Mouse (Mus musculus) midbrain, embryonic 15.5 days (tissue): ENCODE results near the gene Eef1a1. TPM values are rescaled to one million over a fixed set of nuclear protein-coding genes. Genes with fewer than 3 reads are reported as not detected.
"Not testable (repeated sequence)": the region's sequence is repeated elsewhere in the genome, so short reads cannot be mapped to it uniquely, and the experiment has no call there.

ENCODE experiments used
- ATAC-seq: fragments of 200-750 bp; cut with Nextera tagmentation; replicated peaks from 2 replicates; pipeline ENCODE4 v1.8.0; 2017; ENCODE audit warnings: moderate TSS enrichment
- H3K27ac ChIP-seq: fragments of 300-500 bp; sonication (generic); 2 replicates; pipeline ENCODE4 v1.5.1; 2015; ENCODE audit warnings: mild to moderate bottlenecking, inconsistent platforms
- H3K27me3 ChIP-seq: fragments of 300-500 bp; sonication (generic); replicated peaks from 2 replicates; pipeline ENCODE4 v1.6.1; 2015; ENCODE audit warnings: inconsistent platforms
- H3K36me3 ChIP-seq: fragments of 300-500 bp; sonication (generic); replicated peaks from 2 replicates; pipeline ENCODE4 v1.6.1; 2015; ENCODE audit warnings: inconsistent platforms
- H3K4me1 ChIP-seq: fragments of 300-500 bp; sonication (generic); 2 replicates; pipeline ENCODE4 v1.6.1; 2015; ENCODE audit warnings: inconsistent platforms
- H3K4me2 ChIP-seq: fragments of 300-500 bp; sonication (generic); 2 replicates; pipeline ENCODE4 v1.6.1; 2015; ENCODE audit warnings: inconsistent platforms, mild to moderate bottlenecking, moderate library complexity
- H3K4me3 ChIP-seq: fragments of 300-500 bp; sonication (generic); 2 replicates; pipeline ENCODE4 v1.5.1; 2015; ENCODE audit warnings: mild to moderate bottlenecking, inconsistent platforms
- H3K9ac ChIP-seq: fragments of 300-500 bp; sonication (generic); 2 replicates; pipeline ENCODE4 v1.6.1; 2015; ENCODE audit warnings: mild to moderate bottlenecking, inconsistent platforms
- H3K9me3 ChIP-seq: fragments of 300-500 bp; sonication (generic); 2 replicates; pipeline ENCODE4 v1.6.1; 2016; ENCODE audit warnings: inconsistent platforms
- WGBS: fragments of 180-500 bp; shearing (Covaris S2); methylation state at CpG from one replicate; pipeline ENCODE4 v1.1.7; 2015; ENCODE audit warnings: mixed read lengths; 5-methylcytosine and 5-hydroxymethylcytosine counted together
- polyA plus RNA-seq: library from polyadenylated mRNA; unstranded; fragments of >200 nt; fragmentation: Nextera tagmentation; extraction: Ambion mirVana; gene quantifications from 2 replicates; pipeline ENCODE4 v1.2.1, GENCODE M21; 2015

Eef1a1 gene
- polyA plus RNA-seq, 1 experiment from 2014 or later = 3,214 TPM

DNA sequence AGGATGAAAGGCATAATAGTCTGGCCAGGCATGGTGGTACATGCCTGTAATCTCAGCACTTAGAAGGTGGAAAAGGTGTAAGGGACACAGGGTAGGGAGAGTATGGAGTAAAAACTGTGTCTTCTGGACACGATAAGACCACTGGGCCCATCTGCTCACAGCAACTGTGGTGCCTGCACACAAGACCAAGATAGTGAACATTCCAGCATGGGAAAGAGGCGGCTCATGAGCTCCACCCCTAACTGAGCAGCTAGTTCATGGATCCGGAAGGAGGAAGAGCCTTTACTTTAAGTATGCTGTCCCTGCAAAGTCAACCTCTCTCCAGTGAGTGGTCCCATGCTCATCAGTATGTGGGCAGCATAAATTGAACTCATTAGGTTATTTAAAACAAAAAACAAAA lies 15.7 kb upstream of the Eef1a1 start:
- 0 out of 2 replicates have a peak overlapping the region, but pooled peaks have one; percentile 46 for H3K9ac ChIP-seq
- 75% methylated on average over 3 of the region's 3 CpGs for WGBS
- 0 out of 2 replicates have a peak, but pooled peaks cover 4% of the 10 kb centered on the region for H3K36me3 ChIP-seq
- 0 out of 2 replicates have a peak, but pooled peaks have one; percentile 10 for ATAC-seq
- peak overlapping the region; percentile 51 for H3K4me2 ChIP-seq
- H3K27ac ChIP-seq = peak overlapping the region; percentile 93
- H3K27me3 ChIP-seq = no peaks in the 10 kb centered on the region
- peaks cover 23% of the 10 kb centered on the region for H3K4me1 ChIP-seq
- H3K9me3 ChIP-seq = no peaks in the 10 kb centered on the region
- peak overlapping the region; percentile 35 for H3K4me3 ChIP-seq

- Histone ChIP-seq H3K9ac (peak overlapping the region; percentile 46; the same call in 1 of the 2 replicates), H3K27ac (peak overlapping the region; percentile 93), H3K4me3 (peak overlapping the region; percentile 35), H3K27me3 (no peaks in the 10 kb centered on the region), H3K4me1 (peaks cover 23% of the 10 kb centered on the region), H3K4me2 (peak overlapping the region; percentile 51), H3K9me3 (no peaks in the 10 kb centered on the region), H3K36me3 (0 out of 2 replicates have a peak, but pooled peaks cover 4% of the 10 kb centered on the region)
- ATAC-seq = peak; percentile 3; the same call in 1 of the 2 replicates
- WGBS = 52% methylated on average over 4 of the region's 4 CpGs
Measured at GRCm38 (mm10) chr9:78504133-78504532, 15.2 kb upstream of the Eef1a1 start.

GRCm38 (mm10) chr9:78503223-78504079 lies 14.5 kb upstream of the Eef1a1 start:
- H3K4me2 ChIP-seq = peak overlapping the region; percentile 51
- peak; percentile 85 for ATAC-seq
- 1% methylated on average over 6 of the region's 6 CpGs for WGBS
- H3K9me3 ChIP-seq = no peaks in the 10 kb centered on the region
- peak overlapping the region; percentile 93 for H3K27ac ChIP-seq
- H3K4me1 ChIP-seq = peaks cover 23% of the 10 kb centered on the region
- H3K4me3 ChIP-seq = peak overlapping the region; percentile 35
- H3K36me3 ChIP-seq = no peaks in the 10 kb centered on the region
- H3K9ac ChIP-seq = peak overlapping the region; percentile 46
- no peaks in the 10 kb centered on the region for H3K27me3 ChIP-seq

GRCm38 (mm10) chr9:78501284-78501683 lies 12.3 kb upstream of the Eef1a1 start:
- H3K27me3 ChIP-seq = no peaks in the 10 kb centered on the region
- H3K9ac ChIP-seq = no peak overlapping the region
- WGBS = 66% methylated on average over 4 of the region's 4 CpGs
- no peaks in the 10 kb centered on the region for H3K9me3 ChIP-seq
- no peaks in the 10 kb centered on the region for H3K36me3 ChIP-seq
- no peak overlapping the region for H3K4me2 ChIP-seq
- ATAC-seq = no peak
- peaks cover 20% of the 10 kb centered on the region for H3K4me1 ChIP-seq
- H3K4me3 ChIP-seq = no peak overlapping the region
- no peak overlapping the region for H3K27ac ChIP-seq

GRCm38 (mm10) chr9:78500386-78500785 lies 11.4 kb upstream of the Eef1a1 start:
- Histone ChIP-seq H3K27ac (no peak overlapping the region), H3K27me3 (no peaks in the 10 kb centered on the region), H3K4me1 (peaks cover 14% of the 10 kb centered on the region), H3K36me3 (no peaks in the 10 kb centered on the region), H3K9ac (no peak overlapping the region), H3K9me3 (no peaks in the 10 kb centered on the region), H3K4me2 (no peak overlapping the region), H3K4me3 (no peak overlapping the region)
- WGBS = 88% methylated on average over 3 of the region's 3 CpGs
- no peak for ATAC-seq

DNA sequence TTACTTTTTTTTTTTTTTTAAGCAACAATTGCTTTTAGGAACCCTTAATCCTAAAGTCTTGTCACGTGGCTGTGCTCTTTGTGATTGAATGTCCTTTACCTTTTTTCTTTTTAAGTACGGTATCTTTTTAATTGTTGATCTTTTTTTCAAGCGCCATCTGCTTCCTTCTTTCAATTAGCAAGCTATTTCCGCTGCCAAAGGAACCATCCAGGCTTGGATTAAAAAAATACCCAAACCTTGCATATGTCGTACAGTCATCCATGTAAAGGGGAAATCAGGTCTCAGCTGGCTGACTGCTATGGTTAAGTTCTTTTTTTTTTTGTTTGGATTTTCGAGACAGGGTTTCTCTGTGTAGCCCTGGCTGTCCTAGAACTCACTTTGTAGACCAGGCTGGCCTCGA lies 4.2 kb upstream of the Eef1a1 start:
- Histone ChIP-seq H3K4me1 (no peaks in the 10 kb centered on the region), H3K4me2 (no peak overlapping the region), H3K27ac (no peak overlapping the region), H3K4me3 (no peak overlapping the region), H3K36me3 (no peaks in the 10 kb centered on the region), H3K9ac (no peak overlapping the region), H3K27me3 (no peaks in the 10 kb centered on the region), H3K9me3 (no peaks in the 10 kb centered on the region)
- WGBS = 80% methylated on average over 7 of the region's 7 CpGs
- ATAC-seq = no peak

DNA sequence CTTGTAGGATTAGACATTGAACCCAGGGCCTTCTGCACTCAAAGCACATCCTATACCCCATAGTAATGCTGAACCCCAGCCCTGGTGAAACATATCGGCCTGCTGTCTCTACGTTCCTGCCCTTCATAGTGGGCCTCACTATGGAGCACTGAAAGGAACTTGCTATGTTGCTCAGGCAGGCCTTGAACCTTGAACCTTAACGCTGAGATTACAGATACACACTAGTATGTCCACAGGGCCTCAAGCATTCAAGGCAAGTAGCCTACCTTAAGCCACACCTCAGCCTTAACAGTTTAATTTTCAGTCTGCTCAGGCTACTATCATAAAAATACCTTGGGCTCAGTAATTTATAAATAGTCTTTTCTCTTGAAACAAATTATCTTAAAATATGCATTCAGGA lies 3.3 kb upstream of the Eef1a1 start:
- no peaks in the 10 kb centered on the region for H3K4me1 ChIP-seq
- H3K27me3 ChIP-seq = no peaks in the 10 kb centered on the region
- no peaks in the 10 kb centered on the region for H3K36me3 ChIP-seq
- H3K9ac ChIP-seq = no peak overlapping the region
- H3K9me3 ChIP-seq = no peaks in the 10 kb centered on the region
- H3K4me2 ChIP-seq = no peak overlapping the region
- H3K27ac ChIP-seq = no peak overlapping the region
- H3K4me3 ChIP-seq = no peak overlapping the region
- 91% methylated on average over 3 of the region's 3 CpGs for WGBS
- ATAC-seq = no peak

DNA sequence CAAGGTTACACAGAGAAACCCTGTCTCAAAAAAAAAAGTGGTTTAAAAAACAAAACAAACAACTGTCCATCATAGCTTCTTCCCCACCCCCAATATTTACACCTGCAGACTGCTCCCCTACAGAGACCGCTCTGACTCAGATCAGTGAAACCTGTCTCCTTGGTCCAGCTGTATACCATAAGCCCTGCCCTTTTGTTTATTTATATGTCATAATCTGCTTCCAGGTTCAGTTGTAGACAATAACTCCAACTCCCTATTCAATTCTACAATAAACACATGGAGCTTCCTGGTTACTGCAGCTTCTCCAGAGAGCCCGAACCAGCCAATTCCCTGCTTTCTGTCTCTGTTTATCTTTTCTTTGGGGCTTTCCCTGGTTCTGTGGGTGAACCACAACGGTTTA lies 2.2 kb upstream of the Eef1a1 start:
- Histone ChIP-seq H3K27ac (no peak overlapping the region), H3K27me3 (no peaks in the 10 kb centered on the region), H3K9ac (no peak overlapping the region), H3K4me2 (no peak overlapping the region), H3K9me3 (no peaks in the 10 kb centered on the region), H3K4me3 (no peak overlapping the region), H3K4me1 (no peaks in the 10 kb centered on the region), H3K36me3 (no peaks in the 10 kb centered on the region)
- ATAC-seq = no peak
- 82% methylated on average over 3 of the region's 3 CpGs for WGBS

DNA sequence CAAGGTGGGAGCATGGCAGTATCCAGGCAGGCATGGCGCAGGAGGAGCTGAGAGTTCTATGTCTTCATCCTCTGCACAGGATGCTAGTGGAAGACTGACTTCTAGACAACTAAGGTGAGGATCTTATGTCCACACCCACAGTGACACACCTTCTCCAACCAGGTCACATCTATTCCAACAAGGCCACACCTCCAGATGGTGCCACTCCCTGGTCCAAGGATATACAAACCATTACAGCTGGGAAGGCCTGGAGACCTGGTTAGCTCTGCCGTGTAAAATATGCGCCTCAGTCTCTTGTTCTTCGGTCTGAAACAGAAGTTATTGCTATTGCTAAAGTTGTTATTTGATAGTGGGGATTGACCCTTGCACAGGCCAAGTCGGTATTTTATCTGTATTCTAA lies 930 bp downstream of the Eef1a1 start:
- ATAC-seq, H3K9ac ChIP-seq, H3K4me1 ChIP-seq, H3K36me3 ChIP-seq, H3K4me2 ChIP-seq, H3K9me3 ChIP-seq, H3K4me3 ChIP-seq, H3K27me3 ChIP-seq, H3K27ac ChIP-seq: not testable (repeated sequence)
- 94% methylated on average over 5 of the region's 5 CpGs for WGBS

- Histone ChIP-seq H3K36me3 (no peaks in the 10 kb centered on the region; the same call in 1 of the 2 replicates), H3K4me1 (peaks cover 15% of the 10 kb centered on the region), H3K9ac (no peak overlapping the region), H3K4me3 (no peak overlapping the region), H3K27me3 (no peaks in the 10 kb centered on the region), H3K4me2 (no peak overlapping the region), H3K27ac (no peak overlapping the region), H3K9me3 (no peaks in the 10 kb centered on the region)
- no peak for ATAC-seq
- 78% methylated on average over 3 of the region's 3 CpGs for WGBS
Measured at GRCm38 (mm10) chr9:78484660-78485059, 4.3 kb downstream of the Eef1a1 start.

DNA sequence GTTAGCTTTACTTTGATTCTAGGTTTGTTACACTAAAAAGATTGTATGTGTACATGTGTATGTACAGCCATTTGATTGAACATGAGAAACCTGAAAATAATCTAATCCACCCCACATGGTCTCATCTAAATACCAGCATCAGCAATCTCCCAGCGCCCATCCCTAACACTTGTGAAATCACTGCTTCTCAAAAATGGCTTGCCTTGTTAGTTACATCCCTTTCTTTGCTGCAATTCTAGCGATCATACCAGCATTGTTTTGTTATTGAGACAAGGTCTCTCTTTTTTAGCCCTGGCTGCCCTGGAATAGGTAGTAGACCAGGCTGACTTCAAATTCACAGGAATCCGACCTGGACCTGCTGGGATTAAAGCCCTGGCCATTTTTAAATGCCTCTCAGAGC lies 6.6 kb downstream of the Eef1a1 start:
- Histone ChIP-seq H3K27me3 (no peaks in the 10 kb centered on the region), H3K36me3 (peaks cover 8% of the 10 kb centered on the region; the same call in 1 of the 2 replicates), H3K9ac (peak overlapping the region; percentile 75), H3K4me2 (peak overlapping the region; percentile 55), H3K4me1 (peaks cover 34% of the 10 kb centered on the region), H3K9me3 (no peaks in the 10 kb centered on the region), H3K27ac (peak overlapping the region; percentile 99), H3K4me3 (peak overlapping the region; percentile 87)
- ATAC-seq = no peak
- WGBS = 11% methylated on average over 3 of the region's 3 CpGs

- Histone ChIP-seq H3K9ac (peak overlapping the region; percentile 86), H3K27ac (peak overlapping the region; percentile 99), H3K27me3 (no peaks in the 10 kb centered on the region), H3K4me1 (peaks cover 41% of the 10 kb centered on the region), H3K4me2 (peak overlapping the region; percentile 66), H3K36me3 (peaks cover 15% of the 10 kb centered on the region; the same call in 1 of the 2 replicates), H3K9me3 (no peaks in the 10 kb centered on the region), H3K4me3 (peak overlapping the region; percentile 87)
- WGBS = under 1% methylated on average over 68 of the region's 77 CpGs
- peak; percentile 99 for ATAC-seq
Measured at GRCm38 (mm10) chr9:78481423-78482331, 7.3 kb downstream of the Eef1a1 start.
